Mouse (Mus musculus): Measurements from ENCODE around the gene Lingo2. TPM values are rescaled to one million over a fixed set of nuclear protein-coding genes. Genes with fewer than 3 reads are reported as not detected.
A peak's percentile ranks its signal among the peaks of the same experiment; 100 is the strongest.

The Lingo2 gene
- polyA plus RNA-seq, 1 experiment from 2014 or later = 80.0 TPM

DNA sequence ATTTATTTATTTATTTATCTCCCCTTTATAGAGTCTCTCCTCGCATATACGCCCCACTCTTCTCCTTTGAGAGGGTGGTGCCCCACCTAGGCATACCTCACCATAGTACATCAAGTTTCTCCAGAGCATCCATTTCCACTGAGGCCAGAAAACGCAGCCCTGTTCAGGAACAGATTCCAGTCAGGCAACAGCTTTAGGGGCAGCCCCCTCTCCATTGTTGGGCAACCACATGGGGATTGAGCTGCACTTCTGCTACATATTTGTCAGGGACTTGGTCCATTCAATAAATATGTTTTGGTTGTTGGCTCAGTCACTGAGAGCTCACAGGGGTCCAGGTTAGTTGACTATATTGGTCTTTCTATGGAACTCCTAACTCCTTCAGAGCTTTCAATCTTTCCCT lies 544.2 kb downstream of the Lingo2 start:
- no peak overlapping the region for H3K4me3 ChIP-seq (replicated peaks; ENCODE audit: low read length)
- 95% methylated on average over 3 of the region's 3 CpGs for WGBS
- DNase-seq (ENCODE audit: low spot score) = no peak
- no peaks in the 10 kb centered on the region for H3K4me1 ChIP-seq (replicated peaks; ENCODE audit: control insufficient read depth, insufficient read depth, low read length)
- no peaks in the 10 kb centered on the region for H3K36me3 ChIP-seq (replicated peaks; ENCODE audit: control insufficient read depth, insufficient read depth)
- ATAC-seq (ENCODE audit: low FRiP score) = no peak
- H3K9me3 ChIP-seq (ENCODE audit: control insufficient read depth, low read length) = no peaks in the 10 kb centered on the region
- H3K9ac ChIP-seq = no peak overlapping the region
- H3K27me3 ChIP-seq (ENCODE audit: control insufficient read depth, insufficient read depth, low read length) = no peaks in the 10 kb centered on the region
- no peak overlapping the region for H3K4me2 ChIP-seq (replicated peaks)
- H3K27ac ChIP-seq = no peak overlapping the region

DNA sequence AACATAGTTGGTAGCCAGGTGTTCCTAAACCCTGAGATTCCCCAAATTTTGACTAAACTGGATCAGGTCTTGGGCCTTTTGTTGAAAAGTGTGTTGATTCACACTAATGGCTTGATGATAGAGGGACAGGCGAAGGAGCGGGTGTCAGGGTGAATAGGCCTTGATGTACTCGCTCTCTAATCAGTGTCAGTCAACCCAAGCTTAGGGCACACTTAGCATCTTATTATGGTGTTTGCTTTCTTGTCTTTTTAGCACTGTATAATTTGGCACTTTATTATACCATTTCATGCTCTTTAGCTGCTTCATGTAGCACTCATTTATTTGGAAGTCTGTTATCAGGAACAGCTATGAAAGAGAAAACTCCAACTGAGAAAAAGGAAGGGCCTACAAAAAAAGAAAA lies 582.6 kb downstream of the Lingo2 start:
- Histone ChIP-seq H3K4me2 (replicated peaks) (no peak overlapping the region), H3K27me3 (ENCODE audit: control insufficient read depth, insufficient read depth, low read length) (no peaks in the 10 kb centered on the region), H3K9ac (no peak overlapping the region), H3K27ac (no peak overlapping the region), H3K4me3 (replicated peaks; ENCODE audit: low read length) (no peak overlapping the region), H3K4me1 (replicated peaks; ENCODE audit: control insufficient read depth, insufficient read depth, low read length) (no peaks in the 10 kb centered on the region), H3K36me3 (replicated peaks; ENCODE audit: control insufficient read depth, insufficient read depth) (no peaks in the 10 kb centered on the region), H3K9me3 (ENCODE audit: control insufficient read depth, low read length) (no peaks in the 10 kb centered on the region)
- DNase-seq (ENCODE audit: low spot score) (no peak), ATAC-seq (ENCODE audit: low FRiP score) (no peak)
- 88% methylated on average over 3 of the region's 3 CpGs for WGBS

DNA sequence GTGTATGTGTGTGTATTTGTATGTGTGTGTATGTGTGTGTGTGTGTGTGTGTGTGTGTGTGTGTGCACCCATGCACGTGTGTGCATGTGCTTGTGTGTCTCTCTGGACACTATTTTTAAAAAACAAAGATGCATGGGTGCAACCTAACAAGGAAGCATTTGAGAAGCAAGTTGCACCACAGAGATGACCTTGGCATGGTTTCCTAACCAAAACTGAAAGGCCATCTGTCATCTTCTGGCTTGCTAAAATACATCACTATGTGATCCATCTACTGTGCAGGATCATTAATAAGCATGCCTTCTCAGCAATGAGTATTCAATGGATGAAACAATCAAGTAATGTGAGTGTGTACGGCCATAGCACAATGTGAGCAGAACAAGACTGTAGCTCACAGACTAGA lies 597.1 kb downstream of the Lingo2 start:
- no peaks in the 10 kb centered on the region for H3K9me3 ChIP-seq (ENCODE audit: control insufficient read depth, low read length)
- no peak overlapping the region for H3K4me3 ChIP-seq (replicated peaks; ENCODE audit: low read length)
- no peak for ATAC-seq (ENCODE audit: low FRiP score)
- WGBS = 70% methylated on average over 2 of the region's 2 CpGs
- no peaks in the 10 kb centered on the region for H3K4me1 ChIP-seq (replicated peaks; ENCODE audit: control insufficient read depth, insufficient read depth, low read length)
- no peak overlapping the region for H3K27ac ChIP-seq
- H3K27me3 ChIP-seq (ENCODE audit: control insufficient read depth, insufficient read depth, low read length) = no peaks in the 10 kb centered on the region
- no peak overlapping the region for H3K9ac ChIP-seq
- no peaks in the 10 kb centered on the region for H3K36me3 ChIP-seq (replicated peaks; ENCODE audit: control insufficient read depth, insufficient read depth)
- H3K4me2 ChIP-seq (replicated peaks) = no peak overlapping the region
- DNase-seq (ENCODE audit: low spot score) = no peak

DNA sequence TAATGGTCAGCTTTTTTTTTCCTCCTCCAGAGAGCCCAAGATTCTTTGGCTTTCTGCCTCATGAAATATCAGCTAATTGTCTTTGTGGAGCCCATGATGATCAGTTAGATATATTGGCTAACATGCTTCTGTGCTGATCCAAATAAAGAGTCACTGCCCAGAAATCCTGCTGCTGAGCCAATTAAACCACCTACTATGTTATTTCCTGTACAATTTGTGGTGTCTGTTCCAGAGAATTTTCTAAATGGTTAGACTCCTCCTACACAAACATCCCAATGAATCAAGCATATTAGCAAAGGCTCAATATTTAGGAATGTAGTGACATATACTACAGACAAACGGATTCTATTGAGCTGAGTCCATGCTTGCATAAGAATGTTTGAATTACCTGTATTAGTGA lies 619.8 kb downstream of the Lingo2 start:
- no peak overlapping the region for H3K9ac ChIP-seq
- no peak overlapping the region for H3K4me2 ChIP-seq (replicated peaks)
- no peaks in the 10 kb centered on the region for H3K27me3 ChIP-seq (ENCODE audit: control insufficient read depth, insufficient read depth, low read length)
- no peaks in the 10 kb centered on the region for H3K4me1 ChIP-seq (replicated peaks; ENCODE audit: control insufficient read depth, insufficient read depth, low read length)
- DNase-seq (ENCODE audit: low spot score) (no peak), ATAC-seq (ENCODE audit: low FRiP score) (no peak)
- 88% methylated on average over 1 of the region's 1 CpGs for WGBS
- H3K36me3 ChIP-seq (replicated peaks; ENCODE audit: control insufficient read depth, insufficient read depth) = no peaks in the 10 kb centered on the region
- H3K4me3 ChIP-seq (replicated peaks; ENCODE audit: low read length) = no peak overlapping the region
- H3K9me3 ChIP-seq (ENCODE audit: control insufficient read depth, low read length) = no peaks in the 10 kb centered on the region
- H3K27ac ChIP-seq = no peak overlapping the region

DNA sequence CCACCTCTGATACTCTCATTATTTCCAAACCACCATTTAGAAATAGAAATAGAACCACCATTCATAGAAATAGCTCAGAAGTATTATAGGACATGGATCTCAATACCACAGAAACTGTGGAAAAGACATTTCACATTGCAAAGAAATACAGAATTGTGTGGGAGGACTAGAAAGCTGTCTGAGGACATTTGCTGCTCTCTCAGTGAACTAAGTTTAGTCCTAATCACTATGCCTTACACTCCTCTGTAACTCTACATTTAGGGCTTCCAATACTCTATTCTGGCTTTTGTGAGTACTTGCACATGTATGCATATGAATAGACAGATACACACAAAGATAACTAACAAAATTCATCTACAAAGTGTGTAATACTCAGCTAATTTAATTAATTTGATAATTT lies 625.9 kb downstream of the Lingo2 start:
- ATAC-seq (ENCODE audit: low FRiP score) = no peak
- no peak overlapping the region for H3K9ac ChIP-seq
- H3K4me2 ChIP-seq (replicated peaks) = no peak overlapping the region
- H3K27ac ChIP-seq = no peak overlapping the region
- H3K9me3 ChIP-seq (ENCODE audit: control insufficient read depth, low read length) = no peaks in the 10 kb centered on the region
- H3K27me3 ChIP-seq (ENCODE audit: control insufficient read depth, insufficient read depth, low read length) = no peaks in the 10 kb centered on the region
- DNase-seq (ENCODE audit: low spot score) = no peak
- no peak overlapping the region for H3K4me3 ChIP-seq (replicated peaks; ENCODE audit: low read length)
- no peaks in the 10 kb centered on the region for H3K4me1 ChIP-seq (replicated peaks; ENCODE audit: control insufficient read depth, insufficient read depth, low read length)
- no peaks in the 10 kb centered on the region for H3K36me3 ChIP-seq (replicated peaks; ENCODE audit: control insufficient read depth, insufficient read depth)

DNA sequence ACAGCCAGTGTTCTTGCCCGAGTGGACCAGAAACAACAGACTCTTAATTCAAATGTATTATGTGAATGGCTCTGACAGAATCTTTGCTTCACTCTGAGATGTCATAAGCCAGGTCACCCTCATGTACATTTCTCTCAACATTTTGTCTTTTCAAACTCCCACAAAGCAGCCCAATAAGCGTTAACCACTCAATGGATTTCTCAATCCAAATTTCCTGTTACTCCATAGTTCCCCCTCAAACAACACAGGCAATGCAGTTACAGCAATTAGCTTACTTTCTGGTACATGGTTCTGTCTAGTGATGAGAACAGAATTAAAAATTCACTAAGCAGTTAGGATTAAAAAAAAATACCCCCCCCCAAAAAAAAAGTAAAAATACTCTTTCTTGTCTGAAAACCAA lies 638.5 kb downstream of the Lingo2 start:
- no peaks in the 10 kb centered on the region for H3K27me3 ChIP-seq (ENCODE audit: control insufficient read depth, insufficient read depth, low read length)
- H3K27ac ChIP-seq = no peak overlapping the region
- DNase-seq (ENCODE audit: low spot score) = no peak
- no peak for ATAC-seq (ENCODE audit: low FRiP score)
- no peaks in the 10 kb centered on the region for H3K36me3 ChIP-seq (replicated peaks; ENCODE audit: control insufficient read depth, insufficient read depth)
- WGBS = 74% methylated on average over 2 of the region's 2 CpGs
- no peak overlapping the region for H3K4me2 ChIP-seq (replicated peaks)
- H3K4me3 ChIP-seq (replicated peaks; ENCODE audit: low read length) = no peak overlapping the region
- H3K9ac ChIP-seq = no peak overlapping the region
- no peaks in the 10 kb centered on the region for H3K9me3 ChIP-seq (ENCODE audit: control insufficient read depth, low read length)
- H3K4me1 ChIP-seq (replicated peaks; ENCODE audit: control insufficient read depth, insufficient read depth, low read length) = no peaks in the 10 kb centered on the region

DNA sequence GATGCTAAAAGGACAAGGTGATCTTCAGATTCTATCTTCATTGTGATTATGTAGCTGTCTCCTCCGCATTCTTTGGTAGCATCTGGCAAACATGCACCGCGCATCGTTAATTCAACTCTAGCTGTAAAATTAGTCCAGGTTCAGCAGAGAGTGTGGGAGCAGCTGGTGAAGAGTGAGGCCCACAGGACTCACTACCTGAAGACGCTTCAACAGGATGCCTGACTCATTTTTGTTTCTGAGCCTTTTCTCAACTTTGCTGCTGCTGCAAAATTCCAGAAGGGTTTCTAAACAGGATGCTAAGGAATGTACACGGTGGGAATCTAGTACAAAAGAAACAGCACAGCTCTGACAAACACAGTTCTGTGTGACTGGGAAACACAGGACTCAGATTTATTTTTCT lies 640.1 kb downstream of the Lingo2 start:
- WGBS = 83% methylated on average over 6 of the region's 6 CpGs
- Histone ChIP-seq H3K4me1 (replicated peaks; ENCODE audit: control insufficient read depth, insufficient read depth, low read length) (no peaks in the 10 kb centered on the region), H3K9me3 (ENCODE audit: control insufficient read depth, low read length) (no peaks in the 10 kb centered on the region), H3K4me2 (replicated peaks) (no peak overlapping the region), H3K27ac (no peak overlapping the region), H3K27me3 (ENCODE audit: control insufficient read depth, insufficient read depth, low read length) (no peaks in the 10 kb centered on the region), H3K36me3 (replicated peaks; ENCODE audit: control insufficient read depth, insufficient read depth) (no peaks in the 10 kb centered on the region), H3K4me3 (replicated peaks; ENCODE audit: low read length) (no peak overlapping the region), H3K9ac (no peak overlapping the region)
- ATAC-seq (ENCODE audit: low FRiP score) (no peak), DNase-seq (ENCODE audit: low spot score) (no peak)

DNA sequence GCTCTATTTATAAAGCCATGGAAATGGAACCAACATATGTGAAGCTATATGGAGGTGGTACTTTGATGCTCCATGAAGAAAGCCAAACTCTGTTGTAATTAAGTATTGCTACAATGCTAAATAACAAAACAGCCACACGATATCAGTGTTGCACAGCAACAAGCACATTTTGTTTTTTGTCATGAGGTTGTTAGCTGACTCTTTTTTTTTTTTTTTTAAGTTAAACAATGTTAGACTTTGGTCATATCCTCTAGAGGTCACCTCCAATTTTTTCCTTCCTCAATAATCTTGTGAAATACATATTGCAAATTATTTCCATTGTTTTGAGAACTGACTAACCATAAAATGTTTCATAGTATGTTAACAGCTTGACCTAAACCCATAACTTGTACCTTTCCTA lies 646.3 kb downstream of the Lingo2 start:
- WGBS = 98% methylated on average over 1 of the region's 1 CpGs
- no peak overlapping the region for H3K4me2 ChIP-seq (replicated peaks)
- no peak overlapping the region for H3K9ac ChIP-seq
- no peak overlapping the region for H3K4me3 ChIP-seq (replicated peaks; ENCODE audit: low read length)
- H3K36me3 ChIP-seq (replicated peaks; ENCODE audit: control insufficient read depth, insufficient read depth) = no peaks in the 10 kb centered on the region
- DNase-seq (ENCODE audit: low spot score) = no peak
- H3K9me3 ChIP-seq (ENCODE audit: control insufficient read depth, low read length) = no peaks in the 10 kb centered on the region
- ATAC-seq (ENCODE audit: low FRiP score) = no peak
- H3K27me3 ChIP-seq (ENCODE audit: control insufficient read depth, insufficient read depth, low read length) = no peaks in the 10 kb centered on the region
- no peaks in the 10 kb centered on the region for H3K4me1 ChIP-seq (replicated peaks; ENCODE audit: control insufficient read depth, insufficient read depth, low read length)
- H3K27ac ChIP-seq = no peak overlapping the region

DNA sequence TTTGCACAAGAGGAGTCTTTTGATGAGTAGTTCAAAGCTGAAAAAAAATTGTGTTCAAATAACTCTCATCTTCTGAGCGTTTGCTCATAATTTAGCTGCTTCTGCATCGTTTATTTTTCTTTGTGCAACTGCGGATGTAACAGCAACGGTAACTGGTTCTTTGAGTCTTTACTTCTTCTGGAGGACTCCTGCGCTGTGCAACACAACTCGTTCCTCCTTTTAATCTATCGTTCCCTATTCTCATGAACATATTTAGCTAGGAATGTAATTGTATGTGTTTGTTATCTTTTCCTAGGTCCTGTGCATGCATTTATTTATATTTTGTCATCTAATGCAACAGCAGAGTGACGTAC lies 661.9 kb downstream of the Lingo2 start:
- DNase-seq (ENCODE audit: low spot score) (no peak), ATAC-seq (ENCODE audit: low FRiP score) (no peak)
- no peaks in the 10 kb centered on the region for H3K27me3 ChIP-seq (ENCODE audit: control insufficient read depth, insufficient read depth, low read length)
- H3K9me3 ChIP-seq (ENCODE audit: control insufficient read depth, low read length) = no peaks in the 10 kb centered on the region
- 60% methylated on average over 8 of the region's 8 CpGs for WGBS
- 0 out of 2 replicates have a peak overlapping the region, but pooled peaks have one; percentile 39 for H3K27ac ChIP-seq
- no peak overlapping the region for H3K4me3 ChIP-seq (replicated peaks; ENCODE audit: low read length)
- peak overlapping the region; percentile 50 for H3K4me2 ChIP-seq (replicated peaks)
- 0 out of 2 replicates have a peak overlapping the region, but pooled peaks have one; percentile 16 for H3K9ac ChIP-seq
- H3K36me3 ChIP-seq (replicated peaks; ENCODE audit: control insufficient read depth, insufficient read depth) = no peaks in the 10 kb centered on the region
- H3K4me1 ChIP-seq (replicated peaks; ENCODE audit: control insufficient read depth, insufficient read depth, low read length) = peaks cover 16% of the 10 kb centered on the region
